ENCODE assay signal across 8 mouse cellular contexts in genomic region chr8:6606854-6607535, GRCm38 (mm10).
DNase-seq lines count a peak whose midpoint lies in the region; ATAC-seq and TF ChIP-seq lines count a peak whose summit lies in the region.

No protein-coding gene starts in this region.

- TF ChIP-seq EP300 in heart, adult 2 months (IDR thresholded peaks at IDR 0.05; ENCODE audit: insufficient read depth, low read depth, low read length): no peak

- H3K4me1 ChIP-seq in heart, adult 2 months (ENCODE audit: control insufficient read depth, insufficient read depth, low read length): no peaks in the 10 kb centered on the region

- intact Hi-C loops in heart, adult 2 months (cut with DNase I): no loop called here

- H3K4me3 ChIP-seq in heart, adult 2 months: no peak overlapping the region

- no peak for TF ChIP-seq POLR2A in heart, adult 2 months (IDR thresholded peaks at IDR 0.05; ENCODE audit: insufficient read depth, low read depth, low read length)

- H3K27ac ChIP-seq in heart, adult 2 months: no peak overlapping the region

- 20% methylated on average over 9 of the region's 9 CpGs for WGBS in heart, adult 2 months

- H3K9ac ChIP-seq in heart, adult 2 months (ENCODE audit: low read depth, low read length): no peak overlapping the region

- no peaks in the 10 kb centered on the region for H3K79me2 ChIP-seq in heart, adult 2 months (replicated peaks; ENCODE audit: control insufficient read depth, insufficient read depth, low read length)

- peak; percentile 23 for DNase-seq in 3T3-L1 (ENCODE audit: low read depth, low spot score)
- DNase-seq in R1 (ENCODE audit: low read depth, low spot score): peak; percentile 56
- DNase-seq in c-Kit-positive CD71-positive TER-119-positive erythroid progenitor cells, embryonic 14.5 days (ENCODE audit: low spot score): no peak
- no peak for DNase-seq in heart, adult 2 months
- DNase-seq in adrenal gland, adult 18-20 months (ENCODE audit: low spot score in 2 of 2): no peak
- no peak for DNase-seq in spleen, adult 12 weeks (ENCODE audit: low spot score)

- H3K27me3 ChIP-seq in heart, adult 2 months (ENCODE audit: control insufficient read depth, insufficient read depth, low read length): no peaks in the 10 kb centered on the region

- no peak for TF ChIP-seq CTCF in heart, adult 2 months (IDR thresholded peaks at IDR 0.05)

- ATAC-seq in granulocyte monocyte progenitor cell, adult 5-6 weeks (replicated peaks; ENCODE audit: poor library complexity, severe bottlenecking): peak; percentile 97
- peak; percentile 47; the same call in 1 of the 2 replicates for ATAC-seq in megakaryocyte, adult 5-6 weeks (ENCODE audit: poor library complexity, severe bottlenecking)

- no peaks in the 10 kb centered on the region for H3K36me3 ChIP-seq in heart, adult 2 months (ENCODE audit: control insufficient read depth, insufficient read depth, low read length)

Comparison
In these comparisons a context has a peak if more than half of its experiments do, and no peak if none do; other contexts are left out.
1. DNase-seq: peak in 3T3-L1 (single experiment) and R1 (single experiment); none in c-Kit-positive CD71-positive TER-119-positive erythroid progenitor cells, embryonic 14.5 days (single experiment), heart, adult 2 months (0 of 2), adrenal gland, adult 18-20 months (0 of 2) and spleen, adult 12 weeks (single experiment).